Mouse (Mus musculus) bone marrow, adult 2 months (tissue): ENCODE data around the gene Egr2.

Source experiments
- CTCF ChIP-seq: fragments of 200-500 bp; IDR thresholded peaks from 2 replicates; pipeline ENCODE4 v1.5.1; 2011; ENCODE audit warnings: low read length, control low read depth; ENCODE audit not compliant: control insufficient read depth, insufficient read depth
- POLR2A ChIP-seq: fragments of 200-500 bp; IDR thresholded peaks from 2 replicates; pipeline ENCODE4 v1.6.1; 2011; ENCODE audit warnings: low read depth, mild to moderate bottlenecking, control low read depth, low read length, borderline replicate concordance; ENCODE audit not compliant: control insufficient read depth

DNA sequence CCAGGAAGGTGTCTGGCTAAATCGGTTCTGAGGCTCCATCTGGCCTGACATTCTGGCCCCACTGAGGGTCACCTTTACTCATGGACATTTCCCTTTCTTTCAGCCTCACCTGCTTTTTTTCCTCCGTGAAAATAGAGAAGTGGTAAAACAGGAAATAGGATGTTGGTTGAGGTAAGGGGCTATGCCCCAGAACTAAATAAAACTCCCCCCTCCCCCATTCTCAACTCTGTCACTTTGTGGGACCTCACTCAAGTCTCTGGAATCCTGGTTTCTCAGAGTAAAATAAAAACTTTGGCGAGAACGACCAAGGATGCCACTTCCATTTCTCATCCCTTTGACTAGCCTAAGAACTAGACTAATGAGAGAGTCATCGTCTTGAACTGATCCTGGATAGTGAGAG lies 31.2 kb upstream of the Egr2 start:
- TF ChIP-seq CTCF (no peak), POLR2A (no peak)
